Mouse (Mus musculus) heart, adult 2 months (tissue): ENCODE results near the gene Nup107.

Source experiments
- CTCF ChIP-seq: fragments of 200-600 bp; IDR thresholded peaks from 2 replicates; pipeline ENCODE4 v1.8.1; 2022; ENCODE audit warnings: antibody characterized with exemption, mild to moderate bottlenecking, moderate library complexity
- EP300 ChIP-seq: fragments of 200-500 bp; IDR thresholded peaks from 2 replicates; pipeline ENCODE4 v1.6.1; 2011; ENCODE audit warnings: low read depth, low read length, control low read depth; ENCODE audit not compliant: insufficient read depth
- POLR2A ChIP-seq: fragments of 200-500 bp; IDR thresholded peaks from 2 replicates; pipeline ENCODE4 v1.6.1; 2011; ENCODE audit warnings: mild to moderate bottlenecking, low read depth, low read length, control low read depth; ENCODE audit not compliant: insufficient read depth

DNA sequence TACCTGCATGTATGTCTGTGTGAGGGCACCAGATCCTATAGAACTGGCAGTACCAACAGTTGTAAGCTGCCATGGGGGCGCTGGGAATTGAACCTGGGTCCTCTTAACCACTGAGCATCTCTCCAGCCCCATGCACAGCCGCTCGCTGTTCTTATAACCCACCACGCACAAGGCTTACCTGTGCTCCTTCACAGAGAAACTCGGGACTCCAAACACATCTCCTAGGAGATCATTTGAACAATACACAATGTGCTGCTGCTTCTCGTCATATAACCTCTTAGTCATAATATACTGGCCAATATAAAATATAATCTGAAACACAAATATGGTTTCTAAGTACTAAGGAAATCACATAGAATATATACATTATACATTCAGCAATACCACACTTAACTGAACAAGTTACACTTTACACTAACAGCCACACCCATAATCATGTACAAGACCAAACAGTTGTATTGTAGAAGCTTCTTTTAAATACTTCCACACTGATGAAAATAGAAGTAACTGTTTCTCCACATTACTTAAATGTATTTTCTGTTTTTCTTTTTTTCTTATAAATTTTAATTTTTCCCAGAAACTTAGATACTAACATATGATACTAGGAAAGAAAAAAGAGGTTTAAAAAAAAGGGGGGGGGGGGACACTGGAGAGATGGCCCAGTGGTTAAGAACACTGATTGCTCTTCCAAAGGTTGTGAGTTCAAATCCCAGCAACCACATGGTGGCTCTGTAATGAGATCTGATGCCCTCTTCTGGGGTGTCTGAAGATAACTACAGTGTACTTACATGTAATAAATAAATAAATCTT lies 90.3 kb downstream of the Nup107 start:
- TF ChIP-seq CTCF (no peak), POLR2A (no peak), EP300 (no peak)
